In genomic region chr16:32332040-32332555, GRCm38 (mm10) we compare ENCODE assay signal across 8 mouse cellular contexts. TPM values are rescaled to one million over a fixed set of nuclear protein-coding genes. Genes with fewer than 3 reads are reported as not detected.
A peak's percentile ranks its signal among the peaks of the same experiment; 100 is the strongest.
DNase-seq lines count a peak whose midpoint lies in the region; ATAC-seq lines count a peak whose summit lies in the region.

TSS of gene Ubxn7 (plus strand) at chr16:32332257.

- H3K4me1 ChIP-seq in brown adipose tissue, adult 24 weeks (ENCODE audit: control insufficient read depth, insufficient read depth, insufficient read length, low read length) = 0 out of 2 replicates have a peak, but pooled peaks cover 10% of the 10 kb centered on the region
- H3K4me1 ChIP-seq in heart, embryonic 13.5 days = peaks cover 36% of the 10 kb centered on the region
- peaks cover 44% of the 10 kb centered on the region for H3K4me1 ChIP-seq in liver, embryonic 12.5 days
- H3K4me1 ChIP-seq in stomach, embryonic 15.5 days = no peaks in the 10 kb centered on the region; the same call in 1 of the 2 replicates

- H3K27ac ChIP-seq in brown adipose tissue, adult 24 weeks (replicated peaks; ENCODE audit: low read depth, low read length) = peak within 1 kb of the TSS; percentile 71
- peak within 1 kb of the TSS; percentile 98 for H3K27ac ChIP-seq in heart, embryonic 13.5 days (replicated peaks)
- peak within 1 kb of the TSS; percentile 95 for H3K27ac ChIP-seq in liver, embryonic 12.5 days
- peak within 1 kb of the TSS; percentile 97 for H3K27ac ChIP-seq in stomach, embryonic 15.5 days

- peak; percentile 94 for ATAC-seq in heart, embryonic 13.5 days (ENCODE audit: extremely low read depth, insufficient number of reproducible peaks, low FRiP score, low TSS enrichment)
- ATAC-seq in liver, embryonic 12.5 days = peak; percentile 95
- peak; percentile 98 for ATAC-seq in stomach, embryonic 15.5 days (ENCODE audit: insufficient read depth, low FRiP score, low read depth)

- H3K27me3 ChIP-seq in heart, embryonic 13.5 days (replicated peaks) = no peaks in the 10 kb centered on the region
- no peaks in the 10 kb centered on the region for H3K27me3 ChIP-seq in liver, embryonic 12.5 days (replicated peaks)
- H3K27me3 ChIP-seq in stomach, embryonic 15.5 days (replicated peaks) = no peaks in the 10 kb centered on the region

- H3K4me2 ChIP-seq in heart, embryonic 13.5 days = peak within 1 kb of the TSS; percentile 71
- peak within 1 kb of the TSS; percentile 80 for H3K4me2 ChIP-seq in liver, embryonic 12.5 days
- H3K4me2 ChIP-seq in stomach, embryonic 15.5 days = peak within 1 kb of the TSS; percentile 55

- peak; percentile 99 for DNase-seq in CD4-positive, CD25-positive, alpha-beta regulatory T cell, adult 2 months (ENCODE audit: low read depth, low spot score)
- peak; percentile 21 for DNase-seq in fat pad, adult 2 months (ENCODE audit: extremely low read depth, low read depth, low spot score)
- peak; percentile 98 for DNase-seq in kidney, postnatal 10 days
- DNase-seq in natural killer cell, adult 2 months (ENCODE audit: low spot score in 2 of 2) = peak; percentile 98

- peak within 1 kb of the TSS; percentile 99 for H3K4me3 ChIP-seq in brown adipose tissue, adult 24 weeks (ENCODE audit: insufficient read depth, low read depth, low read length)
- peak within 1 kb of the TSS; percentile 100 for H3K4me3 ChIP-seq in heart, embryonic 13.5 days
- peak within 1 kb of the TSS; percentile 86 for H3K4me3 ChIP-seq in liver, embryonic 12.5 days
- peak within 1 kb of the TSS; percentile 100 for H3K4me3 ChIP-seq in stomach, embryonic 15.5 days (replicated peaks)

- under 1% methylated on average over 52 of the region's 52 CpGs for WGBS in heart, embryonic 13.5 days
- under 1% methylated on average over 52 of the region's 52 CpGs for WGBS in liver, embryonic 12.5 days (ENCODE audit: insufficient replicate concordance)
- 1% methylated on average over 52 of the region's 52 CpGs for WGBS in stomach, embryonic 15.5 days

- H3K9me3 ChIP-seq in heart, embryonic 13.5 days = no peaks in the 10 kb centered on the region
- no peaks in the 10 kb centered on the region for H3K9me3 ChIP-seq in liver, embryonic 12.5 days (replicated peaks)
- no peaks in the 10 kb centered on the region for H3K9me3 ChIP-seq in stomach, embryonic 15.5 days

- no peaks in the 10 kb centered on the region for H3K36me3 ChIP-seq in heart, embryonic 13.5 days
- H3K36me3 ChIP-seq in liver, embryonic 12.5 days = no peaks in the 10 kb centered on the region
- H3K36me3 ChIP-seq in stomach, embryonic 15.5 days = no peaks in the 10 kb centered on the region

- H3K9ac ChIP-seq in heart, embryonic 13.5 days = peak within 1 kb of the TSS; percentile 99
- H3K9ac ChIP-seq in liver, embryonic 12.5 days = peak within 1 kb of the TSS; percentile 97
- H3K9ac ChIP-seq in stomach, embryonic 15.5 days = peak within 1 kb of the TSS; percentile 98

RNA-seq across cellular contexts. Expression of gene Ubxn7, which starts in this region (rescaled TPM):
- polyA plus RNA-seq in brown adipose tissue, adult 24 weeks (2012; ENCODE audit: insufficient read depth, insufficient read length, missing spikeins) = 7.3 and 10.7 TPM in 2 replicates
- 16.1 and 20.3 TPM in 2 replicates for polyA plus RNA-seq in heart, embryonic 13.5 days (2015; fragmentation: Nextera tagmentation; extraction: Ambion mirVana)
- polyA plus RNA-seq in liver, embryonic 12.5 days (2016; fragmentation: Nextera tagmentation; extraction: Ambion mirVana) = 10.9 and 11.0 TPM in 2 replicates
- polyA plus RNA-seq in stomach, embryonic 15.5 days (2015; fragmentation: Nextera tagmentation; extraction: Ambion mirVana) = 20.6 and 22.3 TPM in 2 replicates

Comparison
In these comparisons a context has a peak if more than half of its experiments do, and no peak if none do; other contexts are left out.
1. Peak in every context shown above with its lines: DNase-seq, ATAC-seq, H3K4me3 ChIP-seq and H3K27ac ChIP-seq.
2. DNase-seq: peak in every context shown above with its lines; median percentile 99 in CD4-positive, CD25-positive, alpha-beta regulatory T cell, adult 2 months; 98 in kidney, postnatal 10 days; 98 in natural killer cell, adult 2 months; 21 in fat pad, adult 2 months.